Mouse (Mus musculus) midbrain, embryonic 12.5 days (tissue): Measurements from ENCODE around the gene Slc35f1. TPM values are rescaled to one million over a fixed set of nuclear protein-coding genes. Genes with fewer than 3 reads are reported as not detected.

Experiments used
- ATAC-seq: fragments of 200-750 bp; cut with Nextera tagmentation; 2 replicates; pipeline ENCODE4 v1.8.0; 2017; ENCODE audit warnings: low read depth, moderate TSS enrichment, moderate library complexity; ENCODE audit not compliant: low FRiP score
- H3K27ac ChIP-seq: fragments of 300-500 bp; sonication (generic); replicated peaks from 2 replicates; pipeline ENCODE4 v1.5.1; 2016; ENCODE audit warnings: mild to moderate bottlenecking
- H3K27me3 ChIP-seq: fragments of 300-500 bp; sonication (generic); 2 replicates; pipeline ENCODE4 v1.6.1; 2016; ENCODE audit warnings: mild to moderate bottlenecking
- H3K36me3 ChIP-seq: fragments of 300-500 bp; sonication (generic); 2 replicates; pipeline ENCODE4 v1.6.1; 2016
- H3K4me1 ChIP-seq: fragments of 300-500 bp; sonication (generic); 2 replicates; pipeline ENCODE4 v1.6.1; 2016
- H3K4me2 ChIP-seq: fragments of 300-500 bp; sonication (generic); replicated peaks from 2 replicates; pipeline ENCODE4 v1.6.1; 2016; ENCODE audit warnings: mild to moderate bottlenecking, moderate library complexity
- H3K4me3 ChIP-seq: fragments of 300-500 bp; sonication (generic); 2 replicates; pipeline ENCODE4 v1.5.1; 2016; ENCODE audit warnings: mild to moderate bottlenecking
- H3K9ac ChIP-seq: fragments of 300-500 bp; sonication (generic); replicated peaks from 2 replicates; pipeline ENCODE4 v1.6.1; 2016; ENCODE audit warnings: mild to moderate bottlenecking, moderate library complexity
- H3K9me3 ChIP-seq: fragments of 300-500 bp; sonication (generic); 2 replicates; pipeline ENCODE4 v1.6.1; 2016; ENCODE audit warnings: mild to moderate bottlenecking
- WGBS: fragments of 180-500 bp; shearing (Covaris S2); methylation state at CpG from one replicate; pipeline ENCODE4 v1.1.7; 2016; 5-methylcytosine and 5-hydroxymethylcytosine counted together
- polyA plus RNA-seq: library from polyadenylated mRNA; unstranded; fragments of >200 nt; fragmentation: Nextera tagmentation; extraction: Ambion mirVana; gene quantifications from 2 replicates; pipeline ENCODE4 v1.2.1, GENCODE M21; 2016

The Slc35f1 gene
- polyA plus RNA-seq, 1 experiment from 2014 or later, result 24.8 TPM

DNA sequence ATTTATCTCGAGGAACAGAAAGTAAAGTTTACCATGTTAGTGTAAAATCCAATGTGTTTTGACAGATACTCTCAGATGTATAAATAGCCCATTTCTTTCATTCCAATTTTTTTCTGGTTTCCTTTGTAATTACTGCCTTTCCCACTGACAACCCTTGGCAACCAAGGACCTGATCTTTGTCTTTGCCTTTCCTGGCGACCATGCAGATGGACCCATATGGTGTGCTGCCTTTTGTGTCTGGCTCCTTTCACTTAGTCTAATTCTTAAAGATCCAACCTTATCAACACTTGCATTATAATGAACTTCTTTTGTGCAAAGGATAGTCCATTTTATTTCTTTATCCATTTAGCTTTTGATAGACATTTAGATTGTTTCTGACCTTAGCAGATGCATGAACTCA, 117.5 kb downstream of the Slc35f1 start:
- H3K9ac ChIP-seq, result no peak overlapping the region
- peaks cover 3% of the 10 kb centered on the region for H3K4me1 ChIP-seq
- H3K9me3 ChIP-seq, result no peaks in the 10 kb centered on the region
- no peaks in the 10 kb centered on the region for H3K36me3 ChIP-seq
- ATAC-seq, result no peak
- H3K27ac ChIP-seq, result no peak overlapping the region
- H3K27me3 ChIP-seq, result no peaks in the 10 kb centered on the region
- 23% methylated on average over 2 of the region's 2 CpGs for WGBS
- H3K4me3 ChIP-seq, result no peak overlapping the region
- H3K4me2 ChIP-seq, result no peak overlapping the region

DNA sequence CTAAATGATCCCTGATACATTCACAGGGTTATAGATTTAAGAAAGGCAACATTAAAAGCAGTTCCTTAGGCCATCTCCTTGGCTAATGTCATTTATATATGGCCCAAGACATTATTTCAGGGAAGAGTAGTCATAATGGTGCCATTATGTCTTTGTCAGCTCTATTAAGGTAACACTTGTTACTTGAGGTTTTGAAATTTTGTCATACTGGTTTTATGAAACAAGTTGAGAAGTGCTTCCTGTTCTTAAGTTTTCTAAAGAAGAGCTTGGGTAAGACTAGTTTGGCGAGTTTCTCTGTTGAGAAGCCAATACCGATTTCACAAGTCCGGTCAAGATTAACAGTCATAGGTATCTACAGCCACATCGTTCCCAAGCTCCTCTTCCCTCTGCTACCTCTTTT, 122.5 kb downstream of the Slc35f1 start:
- WGBS, result 92% methylated on average over 4 of the region's 4 CpGs

GRCm38 (mm10) chr10:52814358-52814757, 124.0 kb downstream of the Slc35f1 start:
- Histone ChIP-seq H3K27me3 (no peaks in the 10 kb centered on the region), H3K27ac (no peak overlapping the region), H3K9ac (no peak overlapping the region), H3K4me3 (no peak overlapping the region), H3K36me3 (no peaks in the 10 kb centered on the region), H3K4me1 (no peaks in the 10 kb centered on the region), H3K9me3 (no peaks in the 10 kb centered on the region), H3K4me2 (no peak overlapping the region)
- no peak for ATAC-seq
- 91% methylated on average over 5 of the region's 5 CpGs for WGBS

More for the DNA sequence above, 122.5 kb downstream of the Slc35f1 start:
- H3K36me3 ChIP-seq, result no peaks in the 10 kb centered on the region
- H3K27ac ChIP-seq, result no peak overlapping the region
- no peak overlapping the region for H3K9ac ChIP-seq
- ATAC-seq, result no peak
- H3K4me2 ChIP-seq, result no peak overlapping the region
- no peak overlapping the region for H3K4me3 ChIP-seq
- no peaks in the 10 kb centered on the region for H3K27me3 ChIP-seq
- peaks cover under 1% of the 10 kb centered on the region for H3K4me1 ChIP-seq
- H3K9me3 ChIP-seq, result no peaks in the 10 kb centered on the region

GRCm38 (mm10) chr10:52819661-52820060, 129.3 kb downstream of the Slc35f1 start:
- no peaks in the 10 kb centered on the region for H3K36me3 ChIP-seq
- H3K9ac ChIP-seq, result no peak overlapping the region
- no peaks in the 10 kb centered on the region for H3K4me1 ChIP-seq
- no peak for ATAC-seq
- H3K4me2 ChIP-seq, result no peak overlapping the region
- H3K9me3 ChIP-seq, result no peaks in the 10 kb centered on the region
- H3K27ac ChIP-seq, result no peak overlapping the region
- no peak overlapping the region for H3K4me3 ChIP-seq
- H3K27me3 ChIP-seq, result no peaks in the 10 kb centered on the region
- 96% methylated on average over 1 of the region's 1 CpGs for WGBS

DNA sequence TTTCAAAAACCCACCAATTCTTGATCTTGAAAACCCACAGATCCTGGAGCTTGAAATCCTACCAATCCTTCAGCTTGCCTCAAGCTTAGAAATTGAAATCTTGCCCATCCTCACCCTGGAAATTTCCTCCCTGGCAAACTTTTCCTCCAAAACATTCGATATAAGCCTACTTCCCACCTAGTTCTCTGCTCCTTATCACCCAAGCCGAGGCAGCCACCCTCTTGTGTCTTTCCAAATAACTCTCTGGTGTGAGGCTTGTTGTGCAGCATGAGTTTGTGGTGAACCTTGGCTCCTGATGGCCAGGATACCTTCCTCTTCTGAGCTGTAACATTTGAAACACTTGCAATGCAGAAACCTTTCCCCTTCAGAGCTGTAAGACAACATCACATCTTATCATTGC, 132.6 kb downstream of the Slc35f1 start:
- Histone ChIP-seq H3K36me3 (no peaks in the 10 kb centered on the region), H3K27me3 (no peaks in the 10 kb centered on the region), H3K4me3 (no peak overlapping the region), H3K27ac (no peak overlapping the region), H3K4me1 (no peaks in the 10 kb centered on the region), H3K9me3 (no peaks in the 10 kb centered on the region), H3K9ac (no peak overlapping the region), H3K4me2 (no peak overlapping the region)
- WGBS, result 89% methylated on average over 2 of the region's 2 CpGs
- no peak for ATAC-seq

DNA sequence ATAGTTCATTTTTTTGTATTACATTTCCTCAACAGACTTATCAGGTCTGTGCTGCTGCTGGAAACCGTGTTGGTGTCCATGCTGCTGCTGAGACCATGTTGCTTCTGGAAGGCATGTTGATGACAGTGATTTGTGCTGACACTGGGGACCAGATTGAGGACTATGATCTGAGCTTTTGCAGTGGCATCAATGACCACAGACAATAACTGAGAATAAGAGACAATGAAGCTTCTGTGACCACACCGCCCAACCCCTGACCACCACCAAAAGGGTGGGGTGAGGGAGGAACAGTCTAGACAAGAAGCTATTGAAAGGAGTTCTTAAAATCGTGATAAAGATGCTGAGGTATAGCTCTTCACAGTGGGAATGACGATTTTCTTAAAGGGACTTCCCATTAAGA, 135.4 kb downstream of the Slc35f1 start:
- H3K27ac ChIP-seq, result no peak overlapping the region
- no peaks in the 10 kb centered on the region for H3K27me3 ChIP-seq
- no peaks in the 10 kb centered on the region for H3K4me1 ChIP-seq
- no peak overlapping the region for H3K9ac ChIP-seq
- no peaks in the 10 kb centered on the region for H3K9me3 ChIP-seq
- H3K36me3 ChIP-seq, result no peaks in the 10 kb centered on the region
- no peak for ATAC-seq
- H3K4me3 ChIP-seq, result no peak overlapping the region
- 84% methylated on average over 4 of the region's 4 CpGs for WGBS
- H3K4me2 ChIP-seq, result no peak overlapping the region

- Histone ChIP-seq H3K36me3 (no peaks in the 10 kb centered on the region), H3K4me2 (no peak overlapping the region), H3K9ac (no peak overlapping the region), H3K9me3 (no peaks in the 10 kb centered on the region), H3K27me3 (no peaks in the 10 kb centered on the region), H3K27ac (no peak overlapping the region), H3K4me3 (no peak overlapping the region), H3K4me1 (peaks cover 2% of the 10 kb centered on the region; the same call in 1 of the 2 replicates)
- WGBS, result 63% methylated on average over 2 of the region's 2 CpGs
- no peak for ATAC-seq
Observed at GRCm38 (mm10) chr10:52840819-52841218, 150.5 kb downstream of the Slc35f1 start.

DNA sequence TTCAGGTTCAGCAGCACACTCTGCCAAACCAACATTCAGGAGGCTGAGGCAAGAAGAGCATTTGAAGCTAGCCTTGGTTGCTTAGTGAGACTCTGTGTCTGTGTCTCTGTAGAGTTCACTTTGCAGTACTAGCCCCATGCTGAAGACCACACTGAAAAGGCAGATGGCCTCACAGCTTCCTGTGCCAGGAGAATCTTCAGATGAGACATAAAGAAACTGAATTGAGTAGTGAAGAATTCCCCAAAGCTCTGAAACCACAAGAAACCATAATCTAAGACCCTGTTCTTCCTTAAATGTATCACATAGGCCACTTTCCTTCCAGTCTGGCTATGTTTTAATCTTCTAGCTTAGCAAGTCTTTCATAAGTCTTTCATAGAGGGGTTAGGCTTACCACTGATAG, 161.7 kb downstream of the Slc35f1 start:
- ATAC-seq, result no peak
- H3K27me3 ChIP-seq, result no peaks in the 10 kb centered on the region

GRCm38 (mm10) chr10:52860851-52861250, 170.5 kb downstream of the Slc35f1 start:
- H3K27ac ChIP-seq, result no peak overlapping the region

More for the DNA sequence above, 161.7 kb downstream of the Slc35f1 start:
- Histone ChIP-seq H3K4me3 (no peak overlapping the region), H3K9ac (no peak overlapping the region), H3K9me3 (no peaks in the 10 kb centered on the region), H3K27ac (no peak overlapping the region), H3K36me3 (no peaks in the 10 kb centered on the region), H3K4me1 (no peaks in the 10 kb centered on the region), H3K4me2 (no peak overlapping the region)

DNA sequence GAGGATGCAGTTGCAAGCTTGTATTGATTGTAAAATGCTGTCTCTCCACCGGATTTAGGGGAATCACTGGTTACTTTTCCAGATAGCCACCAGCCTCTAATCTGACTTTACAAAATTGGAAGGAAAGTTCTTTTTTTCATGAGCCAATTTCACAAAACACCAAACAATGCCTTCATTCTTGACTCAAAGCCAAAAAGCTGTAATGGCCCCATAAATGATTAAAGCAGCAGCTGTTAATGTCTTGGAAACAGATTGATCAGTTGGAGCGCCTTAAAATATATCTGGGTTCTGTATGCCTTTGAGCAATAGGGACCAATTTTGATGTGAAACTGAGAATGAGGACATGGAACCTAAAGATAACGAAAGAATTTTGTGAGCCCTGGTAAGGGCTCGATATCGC, 174.6 kb downstream of the Slc35f1 start:
- H3K4me3 ChIP-seq, result no peak overlapping the region
- no peak for ATAC-seq
- WGBS, result 94% methylated on average over 5 of the region's 5 CpGs
- H3K4me1 ChIP-seq, result no peaks in the 10 kb centered on the region
- H3K27me3 ChIP-seq, result no peaks in the 10 kb centered on the region
- no peak overlapping the region for H3K27ac ChIP-seq
- H3K9me3 ChIP-seq, result no peaks in the 10 kb centered on the region
- no peak overlapping the region for H3K9ac ChIP-seq
- H3K4me2 ChIP-seq, result no peak overlapping the region
- no peaks in the 10 kb centered on the region for H3K36me3 ChIP-seq

More at GRCm38 (mm10) chr10:52860851-52861250, 170.5 kb downstream of the Slc35f1 start:
- Histone ChIP-seq H3K27me3 (no peaks in the 10 kb centered on the region), H3K36me3 (no peaks in the 10 kb centered on the region), H3K4me1 (no peaks in the 10 kb centered on the region), H3K4me3 (no peak overlapping the region), H3K9me3 (no peaks in the 10 kb centered on the region), H3K4me2 (no peak overlapping the region), H3K9ac (no peak overlapping the region)
- 65% methylated on average over 2 of the region's 2 CpGs for WGBS
- no peak for ATAC-seq

- no peaks in the 10 kb centered on the region for H3K27me3 ChIP-seq
- ATAC-seq, result no peak
Observed at GRCm38 (mm10) chr10:52871110-52871509, 180.8 kb downstream of the Slc35f1 start.

DNA sequence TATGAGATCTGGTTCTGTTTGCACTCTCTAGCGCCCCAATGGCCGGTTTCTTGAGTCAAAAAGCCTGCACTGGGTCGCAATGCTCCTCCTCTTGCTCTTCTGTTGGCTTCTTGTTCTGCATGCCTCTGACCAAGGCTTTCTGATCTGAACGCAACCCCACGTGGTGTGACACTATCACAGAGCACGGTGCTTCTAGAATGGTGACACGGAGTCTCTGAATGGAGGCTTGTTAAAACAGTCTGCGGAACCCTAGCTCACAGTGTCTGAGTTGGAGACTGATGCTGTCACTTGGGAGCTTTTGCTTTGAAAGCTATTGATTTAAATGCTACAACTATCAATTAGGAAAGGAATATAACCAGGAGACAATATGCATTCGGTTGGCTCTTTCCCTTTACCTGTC, 183.8 kb downstream of the Slc35f1 start:
- Histone ChIP-seq H3K4me1 (peaks cover 39% of the 10 kb centered on the region), H3K9me3 (no peaks in the 10 kb centered on the region), H3K4me2 (no peak overlapping the region), H3K36me3 (no peaks in the 10 kb centered on the region), H3K9ac (no peak overlapping the region), H3K27ac (no peak overlapping the region), H3K27me3 (no peaks in the 10 kb centered on the region), H3K4me3 (no peak overlapping the region)
- 73% methylated on average over 9 of the region's 9 CpGs for WGBS
- ATAC-seq, result no peak

More at GRCm38 (mm10) chr10:52871110-52871509, 180.8 kb downstream of the Slc35f1 start:
- H3K36me3 ChIP-seq, result no peaks in the 10 kb centered on the region
- no peak overlapping the region for H3K4me2 ChIP-seq
- no peak overlapping the region for H3K4me3 ChIP-seq
- H3K4me1 ChIP-seq, result peaks cover 9% of the 10 kb centered on the region
- no peaks in the 10 kb centered on the region for H3K9me3 ChIP-seq
- H3K27ac ChIP-seq, result no peak overlapping the region
- no peak overlapping the region for H3K9ac ChIP-seq

- Histone ChIP-seq H3K4me3 (no peak overlapping the region), H3K9ac (no peak overlapping the region), H3K36me3 (no peaks in the 10 kb centered on the region), H3K4me2 (no peak overlapping the region), H3K27ac (no peak overlapping the region), H3K9me3 (no peaks in the 10 kb centered on the region), H3K27me3 (no peaks in the 10 kb centered on the region; the same call in 1 of the 2 replicates), H3K4me1 (peaks cover 39% of the 10 kb centered on the region)
- ATAC-seq, result no peak
Observed at GRCm38 (mm10) chr10:52874712-52875111, 184.4 kb downstream of the Slc35f1 start.
